Mouse (Mus musculus) myocyte (in vitro differentiated cells): Measurements from ENCODE around the gene Fam98a. TPM values are rescaled to one million over a fixed set of nuclear protein-coding genes. Genes with fewer than 3 reads are reported as not detected.
A peak's percentile ranks its signal among the peaks of the same experiment; 100 is the strongest.

Experiments used
- H3K27me3 ChIP-seq: one replicate; pipeline ENCODE4 v1.6.1; 2011; ENCODE audit not compliant: control insufficient read depth, insufficient read depth, insufficient read length
- H3K36me3 ChIP-seq: one replicate; pipeline ENCODE4 v1.6.1; 2011; ENCODE audit not compliant: control insufficient read depth, insufficient read depth
- H3K4me2 ChIP-seq: one replicate; pipeline ENCODE4 v1.6.1; 2011; ENCODE audit warnings: low read depth, control low read depth
- H3K4me3 ChIP-seq: one replicate; pipeline ENCODE4 v1.5.1; 2011; ENCODE audit warnings: mild to moderate bottlenecking, control low read depth, moderate library complexity
- H3K79me2 ChIP-seq: one replicate; pipeline ENCODE4 v1.6.1; 2011; ENCODE audit not compliant: control insufficient read depth, insufficient read depth
- H3ac ChIP-seq: one replicate; pipeline ENCODE4 v1.6.1; 2011; ENCODE audit not compliant: control insufficient read depth, insufficient read length
- CEBPB ChIP-seq: IDR thresholded peaks from 2 replicates; pipeline ENCODE4 v1.6.1; 2011; ENCODE audit warnings: mild to moderate bottlenecking, moderate library complexity; ENCODE audit not compliant: poor library complexity, insufficient read depth, severe bottlenecking
- E2F4 ChIP-seq: IDR thresholded peaks from one replicate; pipeline ENCODE4 v1.6.1; 2011; ENCODE audit warnings: mild to moderate bottlenecking, control low read depth, moderate library complexity; ENCODE audit not compliant: insufficient read depth
- MAX ChIP-seq: IDR thresholded peaks from one replicate; pipeline ENCODE4 v1.6.1; 2011; ENCODE audit warnings: low read depth, mild to moderate bottlenecking, control low read depth
- MYOD1 ChIP-seq, 3 experiments: IDR thresholded peaks; one replicate each; pipeline ENCODE4 v1.6.1; 2011; ENCODE audit warnings: control low read depth in 2 of 3, low read depth in 2 of 3, mild to moderate bottlenecking in 2 of 3, moderate library complexity in 1 of 3; ENCODE audit not compliant: insufficient read length in 2 of 3, control insufficient read depth in 1 of 3
- MYOG ChIP-seq, 3 experiments: IDR thresholded peaks; one replicate each; pipeline ENCODE4 v1.6.1; 2011; ENCODE audit warnings: control low read depth in 2 of 3, low read depth in 2 of 3, mild to moderate bottlenecking in 2 of 3; ENCODE audit not compliant: insufficient read length in 2 of 3, control insufficient read depth in 1 of 3, insufficient read depth in 1 of 3
- POLR2A ChIP-seq: IDR thresholded peaks from one replicate; pipeline ENCODE4 v1.6.1; 2011; ENCODE audit warnings: low read depth, mild to moderate bottlenecking, control low read depth, moderate library complexity; ENCODE audit not compliant: insufficient read length
- POLR2AphosphoS2 ChIP-seq: IDR thresholded peaks from one replicate; pipeline ENCODE4 v1.6.1; 2011; ENCODE audit warnings: low read depth, control low read depth; ENCODE audit not compliant: insufficient read length
- REST ChIP-seq: IDR thresholded peaks from one replicate; pipeline ENCODE4 v1.6.1; 2011; ENCODE audit warnings: mild to moderate bottlenecking, control low read depth, moderate library complexity; ENCODE audit not compliant: insufficient read depth, insufficient read length
- SRF ChIP-seq: IDR thresholded peaks from one replicate; pipeline ENCODE4 v1.6.1; 2011; ENCODE audit warnings: low read depth; ENCODE audit not compliant: control insufficient read depth, insufficient read length
- TCF12 ChIP-seq: IDR thresholded peaks from one replicate; pipeline ENCODE4 v1.6.1; 2011; ENCODE audit warnings: mild to moderate bottlenecking, control low read depth; ENCODE audit not compliant: poor library complexity, insufficient read depth, severe bottlenecking
- TCF3 ChIP-seq: IDR thresholded peaks from one replicate; pipeline ENCODE4 v1.6.1; 2011; ENCODE audit warnings: low read depth, control low read depth; ENCODE audit not compliant: insufficient read length
- USF1 ChIP-seq: IDR thresholded peaks from one replicate; pipeline ENCODE4 v1.6.1; 2011; ENCODE audit warnings: low read depth, mild to moderate bottlenecking, control low read depth, moderate library complexity
- polyA plus RNA-seq: library from polyadenylated mRNA; unstranded; fragments of >200 nt; fragmentation: generic; extraction: Trizol; gene quantifications from one replicate; pipeline ENCODE4 v1.2.1, GENCODE M21; 2012; ENCODE audit warnings: missing spikeins

Gene Fam98a
- polyA plus RNA-seq, 1 experiment, result 27.9 TPM

DNA sequence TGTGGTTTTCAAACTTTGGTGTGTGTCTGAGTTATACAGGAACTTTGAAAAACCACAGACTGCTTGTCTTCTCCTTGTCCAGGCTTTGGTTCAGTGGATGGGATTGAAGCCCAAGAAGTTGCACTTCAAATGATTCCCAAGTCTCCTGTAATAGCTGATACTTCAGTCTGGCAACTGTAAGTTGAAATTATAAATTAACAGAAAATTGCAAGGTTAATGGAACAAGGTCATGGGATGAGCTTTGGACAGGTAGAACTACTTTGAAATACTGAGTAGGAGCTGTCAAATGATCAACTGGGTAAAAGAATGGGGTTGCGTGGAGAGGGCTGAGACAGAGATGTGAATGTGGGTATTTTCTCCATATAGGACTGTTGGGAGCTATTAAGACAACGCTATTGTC lies 6.3 kb upstream of the Fam98a start:
- Histone ChIP-seq H3K27me3 (no peaks in the 10 kb centered on the region), H3K36me3 (no peaks in the 10 kb centered on the region), H3K4me3 (no peak overlapping the region), H3K79me2 (no peaks in the 10 kb centered on the region), H3ac (no peak overlapping the region), H3K4me2 (no peak overlapping the region)
- no peak for TF ChIP-seq POLR2A

GRCm38 (mm10) chr17:75557031-75557430 lies 5.3 kb upstream of the Fam98a start:
- Histone ChIP-seq H3K4me2 (no peak overlapping the region), H3K4me3 (no peak overlapping the region), H3K79me2 (no peaks in the 10 kb centered on the region), H3ac (no peak overlapping the region), H3K36me3 (no peaks in the 10 kb centered on the region), H3K27me3 (no peaks in the 10 kb centered on the region)
- TF ChIP-seq MYOG (IDR thresholded peaks at IDR 0.05; ENCODE audit: control insufficient read depth in 1 of 3, insufficient read depth in 1 of 3, insufficient read length in 2 of 3, low read depth in 2 of 3), result no peak
- no peak for TF ChIP-seq USF1
- no peak for TF ChIP-seq SRF
- no peak for TF ChIP-seq REST
- no peak for TF ChIP-seq POLR2AphosphoS2
- TF ChIP-seq POLR2A, result no peak
- no peak for TF ChIP-seq MYOD1 (IDR thresholded peaks at IDR 0.05; ENCODE audit: control insufficient read depth in 1 of 3, insufficient read length in 2 of 3, low read depth in 2 of 3)
- no peak for TF ChIP-seq TCF12
- TF ChIP-seq TCF3, result no peak
- TF ChIP-seq MAX, result no peak
- TF ChIP-seq CEBPB, result no peak
- no peak for TF ChIP-seq E2F4

- TF ChIP-seq TCF3 (no peak), MYOD1 (IDR thresholded peaks at IDR 0.05; ENCODE audit: control insufficient read depth in 1 of 3, insufficient read length in 2 of 3, low read depth in 2 of 3) (peak in 2 of 3 experiments; percentile 14 to 18), USF1 (no peak), POLR2AphosphoS2 (no peak), MAX (no peak), SRF (no peak), POLR2A (no peak), CEBPB (no peak), TCF12 (no peak), REST (no peak), E2F4 (no peak), MYOG (IDR thresholded peaks at IDR 0.05; ENCODE audit: control insufficient read depth in 1 of 3, insufficient read depth in 1 of 3, insufficient read length in 2 of 3, low read depth in 2 of 3) (peak in 1 of 3 experiments; percentile 12)
- Histone ChIP-seq H3K36me3 (peaks cover 12% of the 10 kb centered on the region), H3ac (peak overlapping the region; percentile 59), H3K4me2 (peak overlapping the region; percentile 99), H3K79me2 (peaks cover 54% of the 10 kb centered on the region), H3K4me3 (peak overlapping the region; percentile 70), H3K27me3 (no peaks in the 10 kb centered on the region)
Measured at GRCm38 (mm10) chr17:75550771-75551413, 854 bp downstream of the Fam98a start.

DNA sequence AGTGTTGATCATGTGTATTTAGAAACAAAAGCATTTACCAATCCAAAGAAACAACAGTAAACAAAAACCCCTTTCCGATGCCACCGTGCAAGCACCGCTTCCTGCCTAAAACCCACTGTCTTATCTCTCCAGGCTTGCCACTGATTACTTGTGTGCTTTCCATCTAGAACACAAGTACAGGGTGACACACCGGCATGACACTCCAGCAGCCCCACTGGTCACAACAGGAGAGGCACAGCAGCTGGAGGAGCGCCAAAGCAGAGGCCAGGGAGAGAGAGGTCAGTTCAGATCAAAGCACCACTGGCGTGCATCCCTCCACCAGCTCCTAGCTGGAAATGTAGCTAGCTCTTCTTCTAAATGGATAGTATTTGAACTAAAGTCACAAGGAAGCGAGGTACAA lies 7.5 kb downstream of the Fam98a start:
- H3K27me3 ChIP-seq, result no peaks in the 10 kb centered on the region
- no peak overlapping the region for H3ac ChIP-seq
- H3K36me3 ChIP-seq, result peaks cover 42% of the 10 kb centered on the region
- TF ChIP-seq E2F4 (no peak), SRF (no peak), MYOD1 (IDR thresholded peaks at IDR 0.05; ENCODE audit: control insufficient read depth in 1 of 3, insufficient read length in 2 of 3, low read depth in 2 of 3) (no peak), USF1 (no peak), POLR2A (no peak), REST (no peak), POLR2AphosphoS2 (no peak), CEBPB (no peak), MAX (no peak), MYOG (IDR thresholded peaks at IDR 0.05; ENCODE audit: control insufficient read depth in 1 of 3, insufficient read depth in 1 of 3, insufficient read length in 2 of 3, low read depth in 2 of 3) (no peak), TCF12 (no peak), TCF3 (no peak)
- no peak overlapping the region for H3K4me3 ChIP-seq
- H3K4me2 ChIP-seq, result no peak overlapping the region
- H3K79me2 ChIP-seq, result peaks cover 55% of the 10 kb centered on the region

DNA sequence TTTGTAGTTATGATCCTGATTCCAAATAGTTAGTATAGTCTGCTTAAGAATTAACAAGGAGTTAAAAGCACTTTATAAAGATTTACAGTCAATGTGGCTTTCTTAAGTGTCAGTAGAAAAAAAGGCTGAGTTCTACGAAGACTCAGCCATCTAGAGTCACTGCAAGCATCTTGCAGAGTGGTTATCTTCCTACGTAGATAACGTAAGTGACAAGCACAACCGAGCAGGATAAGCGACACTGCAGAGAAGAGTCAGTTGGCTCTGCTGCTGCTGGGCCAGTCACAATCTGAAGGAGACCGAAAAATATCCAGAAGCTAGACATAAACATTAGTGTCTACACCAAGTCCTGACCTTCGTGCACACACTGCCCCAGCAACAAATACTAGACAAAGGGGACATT lies 8.3 kb downstream of the Fam98a start:
- Histone ChIP-seq H3K79me2 (peaks cover 46% of the 10 kb centered on the region), H3K4me3 (no peak overlapping the region), H3K4me2 (no peak overlapping the region), H3ac (no peak overlapping the region), H3K27me3 (no peaks in the 10 kb centered on the region), H3K36me3 (peaks cover 49% of the 10 kb centered on the region)
- TF ChIP-seq POLR2AphosphoS2 (no peak), SRF (no peak), USF1 (no peak), TCF12 (no peak), REST (no peak), MYOD1 (IDR thresholded peaks at IDR 0.05; ENCODE audit: control insufficient read depth in 1 of 3, insufficient read length in 2 of 3, low read depth in 2 of 3) (no peak), MYOG (IDR thresholded peaks at IDR 0.05; ENCODE audit: control insufficient read depth in 1 of 3, insufficient read depth in 1 of 3, insufficient read length in 2 of 3, low read depth in 2 of 3) (no peak), E2F4 (no peak), POLR2A (no peak), CEBPB (no peak), TCF3 (no peak), MAX (no peak)
